Mouse (Mus musculus) lung, postnatal 4 days (tissue): Measurements from ENCODE around the gene Tspan14.

Experiments used
- DNase-seq, 2 experiments: peaks; one replicate each; pipeline ENCODE4 v3.0.0; 2021

The Tspan14 gene

DNA sequence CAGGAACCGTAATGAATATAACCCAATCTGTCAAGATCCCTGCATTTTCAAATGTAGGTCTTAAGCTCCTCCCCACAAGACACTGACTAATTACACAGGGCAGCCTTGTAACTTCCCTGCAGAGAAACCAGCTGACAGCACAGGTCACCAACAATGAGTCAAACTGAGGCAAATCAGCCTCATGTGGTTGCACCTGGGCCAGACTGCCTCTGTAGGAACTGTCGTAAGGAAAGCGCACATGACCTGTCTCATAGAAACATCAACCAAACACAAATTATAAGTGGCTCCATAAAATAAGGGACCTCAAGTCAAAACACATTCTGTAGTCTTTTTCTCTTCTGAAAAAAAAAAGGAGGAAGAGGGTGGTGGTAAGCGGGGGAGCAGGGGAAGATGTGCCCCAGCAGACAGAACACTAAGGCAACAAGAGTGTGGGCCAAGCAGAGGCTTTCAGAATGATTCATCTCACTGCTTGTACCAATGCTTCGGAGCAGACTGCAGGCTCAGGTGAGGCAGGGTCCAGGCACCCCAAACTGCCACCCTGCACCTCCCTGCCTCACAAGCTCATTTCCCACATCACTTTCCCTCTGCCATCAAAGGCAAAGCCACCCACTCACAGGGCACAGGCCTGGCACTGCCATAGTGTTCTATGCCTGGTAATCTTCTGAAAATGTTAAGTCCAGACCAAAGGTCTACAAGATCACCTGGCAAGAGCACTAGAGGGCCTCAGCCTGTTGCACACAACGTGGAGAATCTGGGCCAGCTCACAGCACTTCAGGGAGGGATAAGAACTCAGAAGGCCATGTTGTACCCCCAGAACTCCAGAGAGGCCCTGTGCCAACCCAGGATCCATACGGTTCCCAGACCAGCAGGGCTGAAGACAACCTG is 16.6 kb downstream of the Tspan14 start:
- DNase-seq: no peak

DNA sequence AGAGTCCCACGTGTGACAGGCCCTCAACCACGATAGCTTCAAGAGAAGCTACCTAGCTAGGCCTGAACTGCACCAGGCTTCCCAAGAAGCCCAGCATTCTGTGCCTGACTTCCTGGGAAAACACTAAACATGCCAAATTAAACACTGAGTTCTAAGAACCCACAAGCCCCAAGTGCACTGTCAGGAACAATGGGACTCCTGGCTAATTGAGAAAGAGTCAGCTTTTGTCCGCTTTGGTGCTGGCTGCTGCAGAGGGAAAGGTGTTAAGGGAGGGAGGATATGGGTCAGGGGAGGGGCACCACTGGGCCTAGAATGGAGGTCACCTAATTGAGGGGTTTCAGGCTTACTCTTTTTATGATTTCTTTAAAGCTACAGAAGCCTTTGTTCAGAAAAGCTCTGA is 17.6 kb downstream of the Tspan14 start:
- DNase-seq: no peak

DNA sequence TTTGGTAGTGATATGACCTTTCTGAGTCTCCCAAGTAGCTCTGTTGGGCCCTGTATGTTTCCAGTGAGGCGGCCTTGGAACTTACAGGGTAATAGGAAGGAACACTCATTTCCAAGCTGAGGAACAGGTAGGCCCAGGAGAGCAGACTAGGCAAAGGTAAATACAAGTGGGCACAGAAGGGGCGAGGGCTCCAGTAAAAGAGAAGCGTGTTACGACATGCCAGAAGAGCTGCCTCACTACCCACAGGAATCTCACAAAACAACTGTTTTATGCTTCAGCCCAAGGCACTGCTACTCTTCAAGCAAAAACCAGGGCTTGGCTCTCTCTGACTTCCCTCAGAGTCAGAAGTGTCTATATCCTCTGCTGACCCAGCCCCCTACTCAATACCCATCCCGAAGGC is 18.1 kb downstream of the Tspan14 start:
- no peak for DNase-seq

DNA sequence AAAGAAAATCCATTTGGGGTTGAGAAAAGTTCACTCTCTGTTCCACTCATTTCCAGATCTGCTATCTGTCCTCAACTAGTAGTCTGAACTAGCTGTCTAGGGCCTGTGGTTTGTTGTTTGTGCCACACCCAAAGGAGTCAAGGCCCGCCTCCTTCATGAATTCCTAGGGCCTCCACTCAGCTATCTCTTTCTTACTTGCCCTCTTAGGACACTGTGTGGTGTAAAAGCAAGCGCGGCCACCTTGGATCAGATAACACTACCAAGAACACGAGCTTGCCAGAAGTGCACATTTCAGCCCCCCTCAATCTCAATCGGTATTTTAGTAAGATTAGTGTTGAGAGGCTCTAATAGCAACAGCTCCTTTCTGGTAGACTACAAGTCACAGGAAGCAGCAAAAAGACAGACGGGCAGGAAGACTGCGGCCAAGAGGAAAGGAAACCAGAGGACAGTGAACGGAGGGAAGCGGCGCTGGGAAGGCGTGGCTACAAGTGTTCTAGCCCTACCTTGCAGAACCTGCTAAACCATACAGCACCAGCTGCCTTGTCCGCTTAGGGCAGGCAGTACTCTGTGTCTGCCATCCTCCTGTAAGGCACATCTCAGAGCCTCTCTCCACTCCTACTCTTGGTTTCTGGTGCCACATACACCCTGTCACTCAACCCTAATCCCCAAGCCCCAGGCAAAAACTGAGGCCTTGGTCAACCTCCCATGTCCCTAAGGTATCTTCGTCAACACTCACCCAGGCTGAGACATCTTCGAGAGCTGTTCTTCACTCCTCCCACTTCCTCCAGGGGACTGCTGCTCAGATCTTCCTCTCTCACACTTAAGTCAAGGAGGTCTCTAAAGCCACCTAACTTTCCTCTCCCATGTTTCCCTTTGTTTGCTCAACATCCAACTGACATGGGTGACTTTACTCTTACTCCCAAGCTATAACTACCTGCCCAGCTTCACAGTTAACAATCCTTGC is 18.9 kb downstream of the Tspan14 start:
- peak; percentile 68 for DNase-seq

DNA sequence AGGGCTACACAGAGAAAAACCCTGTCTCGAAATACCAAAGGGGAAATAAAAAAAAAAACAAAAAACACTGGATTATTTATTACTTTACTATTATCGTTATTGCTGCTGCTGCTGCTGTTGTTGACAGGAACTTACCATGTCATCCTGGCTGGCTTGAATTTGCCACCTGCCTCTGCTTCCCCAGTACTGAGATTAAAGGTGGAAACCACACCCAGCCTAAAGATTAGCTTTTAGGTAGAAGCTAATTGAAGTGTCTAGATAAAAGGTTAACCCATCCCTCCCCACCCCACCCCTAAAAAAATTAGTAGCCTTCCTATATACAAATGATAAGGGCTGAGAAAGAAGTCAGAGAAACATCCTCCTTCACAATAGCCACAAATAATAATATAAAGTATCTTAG is 22.8 kb downstream of the Tspan14 start:
- DNase-seq: no peak

DNA sequence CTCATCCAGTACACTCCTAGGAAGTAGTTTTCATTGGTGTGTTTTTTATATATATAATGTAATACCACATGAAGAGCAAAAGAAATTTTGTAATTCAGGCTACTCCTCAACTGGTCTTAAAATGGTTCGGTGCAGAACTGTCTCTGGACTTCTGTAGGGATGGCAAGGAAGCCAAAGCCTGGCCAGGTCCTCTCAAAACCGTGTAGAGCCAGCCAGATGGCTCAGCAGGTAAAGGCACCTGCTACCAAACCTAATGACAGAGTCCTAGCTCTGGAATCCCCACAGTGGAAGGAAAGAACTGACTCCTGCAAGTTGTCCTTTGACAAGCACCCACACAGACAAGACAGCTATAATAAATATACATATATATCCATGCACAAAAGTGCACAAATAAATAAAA is 24.2 kb downstream of the Tspan14 start:
- no peak for DNase-seq

DNA sequence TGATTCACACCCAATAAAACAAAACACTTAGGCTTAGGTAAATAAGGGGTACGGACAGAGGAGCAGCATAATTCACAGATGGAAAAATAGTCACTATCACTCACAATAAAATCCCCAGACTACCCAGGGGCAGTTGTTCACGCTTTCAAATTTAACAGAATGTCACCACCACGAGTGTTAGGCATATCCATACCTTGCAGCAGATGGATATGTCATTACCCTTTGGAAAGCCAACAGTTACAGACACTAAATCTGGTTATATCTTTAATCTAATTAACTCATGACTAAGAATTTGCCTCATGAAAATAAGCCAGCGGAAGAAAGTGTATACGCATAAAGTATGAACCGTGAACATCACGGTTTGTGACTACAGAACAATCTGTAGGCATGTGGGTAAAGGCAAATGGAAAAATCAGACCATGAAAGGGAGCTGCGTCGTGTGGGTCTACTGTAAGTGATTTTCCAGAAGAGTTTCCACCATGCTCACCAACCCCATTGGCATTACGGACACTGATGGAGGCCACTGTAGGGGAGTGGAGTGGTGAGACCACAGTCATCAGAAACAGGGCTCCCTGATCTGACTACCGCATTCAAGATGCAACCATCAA is 28.1 kb downstream of the Tspan14 start:
- no peak for DNase-seq

DNA sequence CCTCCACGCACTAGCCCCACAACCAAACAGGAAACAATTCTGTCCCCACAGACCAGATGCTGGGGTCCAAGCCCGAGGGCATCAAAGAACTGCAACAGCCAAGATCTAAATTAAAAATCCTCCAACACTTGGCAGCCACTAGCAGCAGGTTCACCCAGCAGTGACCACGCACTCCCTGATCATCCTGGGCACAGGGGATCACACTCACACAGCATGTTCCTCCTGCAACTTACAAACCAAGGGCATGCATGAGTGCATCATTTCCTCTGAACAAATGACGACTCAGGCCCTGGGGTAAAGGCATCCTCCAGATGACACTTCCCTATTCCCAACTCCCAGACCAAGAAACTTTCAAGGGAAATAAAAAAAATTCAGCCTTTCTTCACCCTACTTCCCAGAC is 29.6 kb downstream of the Tspan14 start:
- DNase-seq: no peak

DNA sequence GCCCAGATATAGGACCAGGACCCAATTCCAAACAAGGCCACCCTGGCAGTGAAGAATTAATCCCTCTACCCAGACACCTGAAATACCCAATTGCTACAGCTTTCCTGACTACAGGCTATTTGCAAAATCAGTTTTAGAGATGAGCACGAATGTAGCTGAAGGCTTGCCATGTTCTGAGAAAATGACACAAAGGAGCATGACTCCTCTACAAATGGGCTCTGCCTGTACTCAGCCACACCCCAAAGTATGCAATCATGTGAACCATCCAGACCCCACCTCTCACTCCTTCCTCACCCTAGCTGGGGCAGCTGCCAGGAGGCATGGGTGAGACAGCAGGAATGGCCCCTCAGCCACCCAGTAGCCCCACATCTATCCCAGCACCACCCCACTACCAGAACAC is 31.1 kb downstream of the Tspan14 start:
- no peak for DNase-seq

DNA sequence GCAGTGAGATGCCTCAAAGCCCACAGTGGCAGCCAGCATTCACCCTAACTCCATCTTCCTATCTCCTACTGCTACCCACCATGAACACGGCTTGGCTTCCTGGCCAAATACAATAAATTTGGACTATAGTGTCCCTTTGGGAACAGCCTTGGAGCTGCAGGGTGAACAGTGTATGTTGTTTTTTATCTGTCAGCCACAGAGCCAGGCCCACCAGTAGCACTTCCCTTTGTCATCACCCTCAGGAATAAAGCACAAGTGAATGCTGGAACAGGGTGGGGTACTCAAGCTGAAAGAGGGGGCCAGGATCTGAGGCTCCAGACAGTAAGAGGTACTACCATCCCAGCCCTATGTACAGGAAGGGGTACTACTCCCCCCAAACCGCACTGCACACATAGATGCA is 31.6 kb downstream of the Tspan14 start:
- DNase-seq: no peak

DNA sequence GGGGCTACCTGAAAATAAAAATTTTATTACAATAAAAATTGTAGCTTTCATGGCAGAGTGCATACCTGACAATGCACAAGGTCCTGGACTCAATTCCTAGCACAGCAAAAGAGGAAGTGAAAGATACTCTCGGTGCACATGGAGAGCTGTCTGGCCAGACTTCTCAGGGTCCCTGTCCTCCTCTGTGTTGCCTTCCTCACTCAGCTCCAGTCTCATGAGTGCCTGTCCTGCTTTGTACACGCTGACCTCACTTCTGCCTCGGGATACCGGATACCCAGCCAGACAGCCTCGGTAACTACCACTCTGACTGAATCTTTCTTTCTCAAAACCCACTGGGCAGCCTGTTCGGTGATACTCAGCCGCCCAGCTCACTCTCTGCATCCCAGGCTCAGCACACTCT is 33.3 kb downstream of the Tspan14 start:
- no peak for DNase-seq

DNA sequence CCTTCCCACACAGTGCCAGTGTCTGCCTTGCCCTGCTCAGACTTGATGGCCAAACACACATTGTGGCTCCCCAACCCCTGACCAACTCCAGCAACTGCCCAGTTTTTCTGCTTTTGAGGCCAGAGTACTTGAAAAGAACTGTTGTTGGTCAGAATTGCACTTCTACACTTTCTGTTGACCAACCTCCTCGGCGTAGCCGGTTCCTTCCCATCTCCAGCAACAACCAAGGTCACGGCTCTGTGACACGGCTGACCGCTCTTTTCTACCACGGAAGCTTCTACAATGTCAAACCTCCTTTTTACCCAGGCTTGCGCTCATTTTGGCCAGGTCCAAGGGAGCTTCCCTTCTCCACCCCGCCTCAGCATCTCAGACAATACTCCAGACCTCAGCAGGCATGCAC is 34.4 kb downstream of the Tspan14 start:
- no peak for DNase-seq

DNA sequence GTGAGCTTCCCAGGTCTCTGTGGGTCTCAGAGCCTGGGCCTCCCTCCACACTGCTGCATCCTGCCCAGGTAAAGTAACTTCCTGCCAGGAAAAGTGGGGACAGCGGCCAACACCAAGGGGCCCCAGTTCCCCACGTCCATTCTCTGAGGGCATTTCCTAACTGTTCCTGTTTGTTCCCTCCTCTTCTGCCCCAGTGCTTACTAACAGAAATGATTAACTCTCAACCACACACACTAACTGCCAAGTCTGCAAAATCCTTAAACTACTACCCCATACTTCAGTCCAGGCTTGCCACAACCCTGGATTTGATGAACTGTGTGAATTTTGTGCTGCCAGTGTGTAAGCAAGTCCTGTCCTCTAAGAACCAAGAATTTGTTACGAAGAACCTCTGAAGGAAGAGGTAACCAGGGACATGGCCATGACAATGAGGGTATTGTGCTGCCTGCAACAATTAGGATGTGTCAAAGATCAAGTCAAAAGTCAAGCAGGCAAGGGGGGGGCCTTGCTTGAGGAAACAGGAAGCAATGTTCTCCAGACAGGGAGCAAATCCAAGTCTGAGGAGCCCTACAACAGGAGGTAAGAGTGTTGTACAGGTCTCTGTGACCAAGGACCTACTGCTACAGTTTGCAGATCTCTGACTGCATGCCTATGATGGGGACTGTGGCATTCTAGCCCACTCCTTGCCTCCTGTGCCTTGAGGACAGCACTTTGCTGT is 35.3 kb downstream of the Tspan14 start:
- peak in 1 of 2 experiments; percentile 35 for DNase-seq

DNA sequence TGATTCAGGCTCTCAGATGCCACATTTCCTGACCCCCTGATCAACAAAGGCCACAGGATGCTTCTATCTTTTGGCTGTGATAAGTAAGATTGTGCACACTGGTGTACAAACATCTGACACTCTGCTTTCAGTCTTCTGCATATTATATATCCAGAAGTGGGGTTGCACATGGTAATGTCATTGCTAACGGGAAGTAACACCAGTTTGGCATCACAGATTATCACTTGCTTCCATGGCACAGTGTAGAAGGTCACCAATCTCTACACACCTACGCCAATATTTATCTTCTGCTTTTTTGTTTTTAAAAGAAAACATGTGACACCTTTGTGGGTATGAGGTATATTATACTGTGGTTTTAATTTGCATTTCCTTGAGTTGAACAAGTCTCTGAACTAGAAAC is 36.7 kb downstream of the Tspan14 start:
- DNase-seq: no peak

DNA sequence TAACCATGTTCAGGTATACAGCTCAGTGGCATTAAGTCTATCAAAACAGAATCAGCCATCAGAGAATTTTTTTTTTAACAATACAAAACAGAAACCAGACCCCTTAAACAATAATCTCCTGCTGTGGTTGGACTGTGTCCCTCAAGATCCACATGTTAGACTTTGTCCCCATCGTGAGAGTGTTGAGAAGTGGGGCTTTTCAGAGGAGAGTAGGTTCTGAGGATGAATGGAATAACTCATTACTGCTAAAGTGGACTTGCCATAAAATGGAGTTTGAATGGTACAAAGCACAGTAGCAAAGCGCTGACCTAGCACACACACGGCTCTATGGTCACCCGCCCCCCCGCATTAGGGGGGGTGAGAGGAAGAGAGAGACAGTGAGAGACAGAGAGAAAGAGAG is 37.7 kb downstream of the Tspan14 start:
- DNase-seq: no peak

DNA sequence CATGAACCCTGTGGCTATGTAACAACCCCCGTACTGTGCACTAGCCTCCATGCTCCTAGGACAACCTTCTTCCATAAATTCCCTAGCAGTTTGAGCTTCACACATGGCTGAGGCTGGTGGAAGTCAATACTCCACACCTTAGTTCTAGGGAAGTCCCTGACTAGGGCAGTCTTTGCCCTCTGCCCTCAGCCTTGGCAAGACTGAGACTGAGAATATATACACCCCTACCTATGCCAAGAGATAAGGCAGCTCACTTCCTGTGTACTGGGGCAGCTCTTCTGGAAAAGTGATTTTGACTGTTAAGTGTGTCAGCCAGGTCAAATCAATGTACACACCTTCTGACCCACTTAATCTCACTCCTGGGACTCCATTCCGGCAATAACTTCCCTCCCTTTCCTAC is 39.6 kb downstream of the Tspan14 start:
- DNase-seq: no peak

DNA sequence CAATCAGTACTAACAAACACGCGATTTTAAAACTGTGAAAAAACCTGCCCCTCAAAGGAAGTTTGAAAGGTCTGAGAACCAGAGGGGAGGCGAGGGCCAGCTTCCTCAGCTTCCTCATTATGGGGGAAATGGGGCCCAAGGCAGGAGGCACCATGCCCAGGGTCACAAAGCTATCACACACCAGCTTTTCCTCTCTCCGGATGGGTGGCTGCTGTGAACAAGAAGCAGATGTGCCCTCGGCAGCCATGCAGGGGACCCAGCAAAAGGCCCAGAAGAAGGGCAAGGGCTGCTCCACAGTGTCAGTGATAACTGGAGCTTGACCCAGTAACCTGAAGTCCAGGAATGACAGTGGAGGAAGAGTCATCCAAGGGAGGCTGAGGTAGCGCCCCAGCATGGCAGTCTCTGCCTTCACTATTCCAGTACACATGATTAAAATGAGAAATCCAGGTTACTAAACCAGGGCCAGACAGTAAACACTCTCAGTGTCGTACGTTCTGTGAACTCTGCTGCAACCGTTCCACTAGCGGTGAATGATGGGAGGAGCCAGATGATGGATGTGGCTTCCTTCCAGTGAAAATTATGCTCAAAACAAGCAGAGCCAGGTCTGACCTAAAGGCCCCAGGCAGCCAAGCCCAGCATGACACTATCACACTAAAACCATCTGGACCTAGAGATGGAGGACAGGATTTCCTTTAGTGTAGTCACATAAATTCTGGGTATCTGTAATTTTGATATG is 42.1 kb downstream of the Tspan14 start:
- DNase-seq: peak; percentile 51 to 57

DNA sequence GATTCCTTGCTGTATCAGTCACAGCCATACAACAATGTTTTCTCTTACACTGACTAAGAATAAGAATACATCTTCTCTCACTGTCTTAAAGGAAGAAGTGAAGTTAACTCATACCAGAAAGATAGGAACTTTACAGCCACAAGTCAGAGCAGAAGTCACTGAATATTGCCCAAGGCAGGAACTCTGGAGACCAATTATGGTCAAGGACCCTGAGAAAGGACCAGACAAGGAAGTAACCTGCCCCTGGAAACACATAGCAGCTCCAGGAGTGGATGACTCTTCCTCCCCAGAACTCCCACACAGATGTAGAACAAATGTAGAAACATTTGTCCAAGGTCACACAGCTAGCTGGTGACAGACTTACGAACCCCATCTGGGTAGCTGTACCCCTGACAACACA is 45.4 kb downstream of the Tspan14 start:
- DNase-seq: no peak

DNA sequence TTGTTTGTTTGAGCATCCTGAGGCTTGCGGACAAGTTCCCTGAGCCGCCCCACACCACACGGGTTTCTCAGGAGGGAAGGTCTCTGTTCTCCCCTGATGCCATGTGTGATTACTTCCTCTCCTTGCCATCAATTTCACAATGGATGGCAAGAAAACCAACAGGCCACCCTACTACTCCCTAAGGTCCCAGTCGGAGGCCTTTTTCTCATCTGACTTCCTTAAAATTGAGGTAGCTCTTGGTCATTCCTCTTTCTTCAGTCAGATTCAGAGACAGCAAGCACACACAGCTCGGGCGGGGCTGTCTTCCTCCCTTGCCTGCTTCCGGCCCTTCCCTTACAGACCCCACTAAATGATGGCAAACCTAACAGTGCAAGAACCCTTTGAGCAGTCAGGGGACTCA is 47.1 kb downstream of the Tspan14 start:
- DNase-seq: no peak

DNA sequence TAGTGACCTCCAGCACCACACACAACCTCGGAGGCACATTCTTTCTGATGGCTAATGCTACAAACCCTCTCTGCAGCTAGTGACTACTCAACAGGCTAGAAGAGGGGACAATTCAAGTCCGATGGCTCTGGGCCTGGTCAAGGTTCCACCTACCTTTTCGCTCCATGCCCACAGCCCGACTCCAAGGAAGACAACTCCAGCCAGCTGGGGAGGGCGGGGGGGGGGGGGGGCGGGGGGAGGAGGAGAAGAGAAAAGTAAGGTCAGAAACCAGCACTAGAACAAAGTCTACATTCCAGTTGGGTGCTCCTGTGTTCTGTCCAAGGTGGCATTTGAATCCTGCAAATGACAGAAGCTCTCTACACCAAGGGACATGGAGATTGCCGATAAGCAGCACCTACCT is 48.1 kb downstream of the Tspan14 start:
- no peak for DNase-seq

DNA sequence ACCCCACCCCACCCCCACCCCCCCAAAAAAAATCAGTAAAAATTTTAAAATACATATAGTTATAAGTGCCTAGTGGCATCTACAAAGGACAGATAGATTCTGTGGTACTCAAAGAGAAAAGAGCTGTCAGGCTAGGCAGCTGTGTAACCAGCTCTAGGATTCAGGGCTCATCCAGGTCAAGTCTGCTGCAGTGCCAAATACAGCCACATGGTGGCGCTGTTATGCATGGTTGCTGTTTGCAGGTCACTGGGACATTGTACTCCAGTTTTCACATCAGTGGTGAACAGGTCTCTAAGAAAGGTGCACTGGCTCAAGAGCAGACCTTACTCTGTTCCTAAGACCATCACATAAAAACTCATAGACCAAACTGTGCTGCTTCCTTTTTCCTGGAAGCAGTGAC is 49.0 kb downstream of the Tspan14 start:
- DNase-seq: peak; percentile 84 to 94

DNA sequence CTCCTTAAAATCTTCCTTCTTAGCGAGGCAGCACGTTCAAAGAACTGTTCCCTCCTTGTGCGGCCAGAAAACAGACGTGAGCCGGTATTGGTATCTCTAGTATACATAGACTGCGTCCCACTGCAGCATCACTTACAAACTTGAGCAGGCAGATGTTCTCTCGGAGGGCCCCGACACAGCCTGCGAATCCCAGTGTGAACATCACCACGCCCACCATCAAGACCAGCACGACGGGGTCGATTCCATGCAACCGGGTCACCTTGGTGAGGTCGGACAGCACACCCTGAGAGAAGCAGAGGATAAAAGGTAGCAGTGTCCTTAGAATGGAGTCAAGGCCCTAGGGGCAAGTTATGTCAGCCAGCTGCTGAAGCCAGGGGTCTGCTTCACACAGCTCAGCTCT is 49.9 kb downstream of the Tspan14 start:
- no peak for DNase-seq
